8 mouse cellular contexts compared by ENCODE assay signal in the genomic region with DNA sequence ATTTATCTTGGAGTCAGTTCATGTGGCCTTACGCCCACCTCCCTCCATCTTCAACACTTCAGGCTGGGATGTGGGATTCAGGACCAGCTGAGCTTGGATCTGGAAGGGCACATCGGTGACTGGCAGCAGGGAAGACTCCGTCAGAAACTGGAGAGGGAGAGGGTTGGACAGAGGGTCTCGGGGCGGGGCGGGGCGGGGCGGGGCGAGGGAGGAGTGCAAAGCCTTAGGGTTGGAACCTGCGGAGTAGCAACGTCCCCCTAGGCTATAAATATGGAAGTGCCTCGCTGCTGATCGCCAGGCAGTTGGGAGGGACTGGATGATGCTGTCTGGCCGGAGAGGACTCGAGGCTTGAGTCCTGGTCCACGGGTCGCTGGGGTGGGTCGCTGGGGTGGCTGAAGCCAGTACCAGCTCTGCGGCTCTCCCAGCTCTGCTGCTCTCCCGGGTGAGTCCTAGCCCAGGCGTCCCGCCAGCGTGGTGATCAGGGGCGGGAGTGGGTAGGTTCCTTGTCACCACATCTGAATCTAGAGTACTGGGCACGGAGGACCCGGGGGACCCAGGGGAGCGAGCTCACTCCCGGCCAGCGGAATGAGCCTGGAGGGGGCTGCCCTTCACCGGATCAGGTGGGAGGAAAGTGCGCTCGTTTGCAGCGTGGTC. TPM values are rescaled to one million over a fixed set of nuclear protein-coding genes. Genes with fewer than 3 reads are reported as not detected.
A peak's percentile ranks its signal among the peaks of the same experiment; 100 is the strongest.
DNase-seq lines count a peak whose midpoint lies in the region; ATAC-seq and TF ChIP-seq lines count a peak whose summit lies in the region.

A gene (plus strand): TSS at position 294 of the 654 bp plus-strand sequence.

- no peaks in the 10 kb centered on the region for H3K36me3 ChIP-seq in erythroblast, embryonic 14.5 days (ENCODE audit: control insufficient read depth)
- H3K36me3 ChIP-seq in heart, embryonic 13.5 days = no peaks in the 10 kb centered on the region
- H3K36me3 ChIP-seq in kidney, postnatal 0 days (ENCODE audit: insufficient read depth, low read length) = no peaks in the 10 kb centered on the region

- peak within 1 kb of the TSS; percentile 84 for H3K4me2 ChIP-seq in heart, embryonic 13.5 days
- H3K4me2 ChIP-seq in kidney, postnatal 0 days (ENCODE audit: low read length) = peak within 1 kb of the TSS; percentile 78

- DNase-seq in thymus, postnatal 14 days = peak; percentile 4
- DNase-seq in thymus, postnatal 36 days = no peak
- peak; percentile 85 for DNase-seq in kidney, postnatal 0 days (ENCODE audit: low spot score)
- DNase-seq in lung, postnatal 25 days (ENCODE audit: low spot score) = peak; percentile 16
- DNase-seq in right cerebral cortex, postnatal 25 days = peak; percentile 31

- no peaks in the 10 kb centered on the region for H3K4me1 ChIP-seq in erythroblast, embryonic 14.5 days (ENCODE audit: control insufficient read depth)
- H3K4me1 ChIP-seq in heart, embryonic 13.5 days = peaks cover 11% of the 10 kb centered on the region; the same call in 1 of the 2 replicates
- H3K4me1 ChIP-seq in kidney, postnatal 0 days (replicated peaks; ENCODE audit: insufficient read depth, low read length) = peaks cover 6% of the 10 kb centered on the region; the same call in 1 of the 2 replicates

- peak within 1 kb of the TSS; percentile 84 for H3K9ac ChIP-seq in heart, embryonic 13.5 days
- peak within 1 kb of the TSS; percentile 65 for H3K9ac ChIP-seq in kidney, postnatal 0 days (ENCODE audit: low read depth, low read length)

- WGBS in heart, embryonic 13.5 days = 2% methylated on average over 33 of the region's 33 CpGs
- 1% methylated on average over 33 of the region's 33 CpGs for WGBS in kidney, postnatal 0 days

- TF ChIP-seq CTCF in kidney, postnatal 0 days (IDR thresholded peaks at IDR 0.05; ENCODE audit: low read depth) = no peak

- no peaks in the 10 kb centered on the region for H3K9me3 ChIP-seq in erythroblast, embryonic 14.5 days (ENCODE audit: control insufficient read depth, low read length)
- no peaks in the 10 kb centered on the region for H3K9me3 ChIP-seq in heart, embryonic 13.5 days
- H3K9me3 ChIP-seq in kidney, postnatal 0 days (replicated peaks; ENCODE audit: low read length) = no peaks in the 10 kb centered on the region

- H3K27ac ChIP-seq in heart, embryonic 13.5 days (replicated peaks) = peak within 1 kb of the TSS; percentile 51
- H3K27ac ChIP-seq in kidney, postnatal 0 days = peak within 1 kb of the TSS; percentile 37; the same call in 1 of the 2 replicates

- peak; percentile 68; the same call in 1 of the 2 replicates for ATAC-seq in heart, embryonic 13.5 days (ENCODE audit: extremely low read depth, insufficient number of reproducible peaks, low FRiP score, low TSS enrichment)
- peak; percentile 90 for ATAC-seq in kidney, postnatal 0 days (replicated peaks; ENCODE audit: low FRiP score, low read depth)
- no peak for ATAC-seq in inflammation-experienced regulatory T-cells, adult 6 months

- H3K4me3 ChIP-seq in erythroblast, embryonic 14.5 days (replicated peaks) = peak within 1 kb of the TSS; percentile 55
- H3K4me3 ChIP-seq in heart, embryonic 13.5 days = peak within 1 kb of the TSS; percentile 63
- H3K4me3 ChIP-seq in kidney, postnatal 0 days (replicated peaks; ENCODE audit: low read depth, low read length) = peak within 1 kb of the TSS; percentile 47

- H3K27me3 ChIP-seq in erythroblast, embryonic 14.5 days (ENCODE audit: control insufficient read depth) = peaks cover 11% of the 10 kb centered on the region
- no peaks in the 10 kb centered on the region for H3K27me3 ChIP-seq in heart, embryonic 13.5 days (replicated peaks)
- H3K27me3 ChIP-seq in kidney, postnatal 0 days (ENCODE audit: insufficient read depth, low read length) = no peaks in the 10 kb centered on the region

RNA-seq across cellular contexts. Expression of the gene that starts here (rescaled TPM):
- not detected in 2 replicates for polyA plus RNA-seq in erythroblast, embryonic 14.5 days (2012)
- 9.2 TPM in 2 replicates for polyA plus RNA-seq in heart, embryonic 13.5 days (2015; fragmentation: Nextera tagmentation; extraction: Ambion mirVana)
- polyA plus RNA-seq in kidney, postnatal 0 days (2015; fragmentation: Nextera tagmentation; extraction: Ambion mirVana) = 27.7 and 31.3 TPM in 2 replicates
- not detected for polyA plus RNA-seq in inflammation-experienced regulatory T-cells, adult 6 months (2017; shearing (Covaris generic))

Comparison
In these comparisons a context has a peak if more than half of its experiments do, and no peak if none do; other contexts are left out.
1. DNase-seq: peak in thymus, postnatal 14 days (single experiment), kidney, postnatal 0 days (single experiment), lung, postnatal 25 days (single experiment) and right cerebral cortex, postnatal 25 days (single experiment); none in thymus, postnatal 36 days (0 of 2).
2. Peak in every context shown above with its lines, with median percentiles within 50 percentile points of each other: H3K4me3 ChIP-seq.